Mouse (Mus musculus): Measurements from ENCODE around the gene Olfr532.
"Not testable (repeated sequence)": the region's sequence is repeated elsewhere in the genome, so short reads cannot be mapped to it uniquely, and the experiment has no call there.

Olfr532 gene

DNA sequence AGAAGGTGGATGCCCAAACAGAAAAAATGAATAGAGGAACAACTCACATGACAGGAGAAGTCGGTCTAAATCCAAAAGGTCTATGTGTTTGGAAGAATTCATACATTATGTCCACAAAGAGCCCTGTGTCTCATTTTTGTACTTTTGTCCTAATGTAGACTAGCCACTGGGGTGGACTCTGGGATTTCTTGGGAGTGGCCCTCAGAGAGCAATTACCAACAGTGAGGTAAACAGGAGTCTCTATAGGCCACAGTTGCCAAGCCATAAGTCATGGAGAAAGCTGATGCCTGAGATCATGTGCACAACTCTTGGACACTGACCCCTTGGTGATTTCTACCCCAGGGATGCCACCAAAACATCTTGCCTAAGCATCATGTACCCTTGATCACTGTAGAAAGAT is at the start of gene Olfr532:
TSS of gene Olfr532 (minus strand) at position 101 of the 400 bp plus-strand sequence.
- DNase-seq (ENCODE audit: low spot score), result no peak

DNA sequence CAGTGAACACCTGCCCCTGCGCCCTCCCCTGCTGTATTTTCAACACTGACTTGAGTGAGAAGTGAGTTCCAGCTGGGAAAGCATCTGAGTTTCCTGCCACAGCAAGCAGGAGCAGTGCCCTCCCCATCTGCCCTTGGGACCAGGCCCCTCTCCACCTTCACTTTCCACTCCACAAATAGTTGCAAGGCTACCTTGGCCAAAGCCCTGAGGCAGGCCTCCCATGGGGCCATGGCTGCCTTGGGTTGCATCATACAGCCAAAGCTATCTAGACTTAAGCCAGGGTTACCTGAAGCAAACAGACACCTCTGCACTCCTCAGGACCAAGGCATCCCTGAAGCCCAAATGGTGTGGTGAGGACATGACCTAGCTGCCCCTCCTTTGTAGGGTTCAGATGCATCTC is 41.6 kb upstream of the Olfr532 start, which contains the start of gene Olfr533:
TSS of gene Olfr533 (plus strand) at position 301 of the 400 bp plus-strand sequence.
- DNase-seq (ENCODE audit: low spot score), result not testable (repeated sequence)

DNA sequence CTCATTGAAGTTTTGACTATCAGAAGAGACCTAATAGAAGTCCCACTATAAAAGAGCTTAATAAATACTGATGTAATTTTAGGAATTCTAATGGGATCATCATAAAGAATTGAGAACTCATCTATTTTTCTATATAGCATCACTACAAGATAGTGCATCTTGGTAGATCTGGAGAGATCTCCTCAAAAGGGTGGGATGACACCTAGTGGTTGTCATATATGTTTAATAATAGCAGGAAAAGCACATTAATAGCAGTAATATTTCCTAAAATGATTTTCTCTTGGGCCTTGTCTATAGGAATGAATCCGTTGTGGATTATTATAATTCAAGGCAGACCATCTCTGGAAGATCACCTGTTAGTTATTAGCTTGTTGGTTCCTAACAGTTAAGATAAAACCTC is 21.7 kb upstream of the Olfr532 start:
- DNase-seq (ENCODE audit: low spot score), result no peak

DNA sequence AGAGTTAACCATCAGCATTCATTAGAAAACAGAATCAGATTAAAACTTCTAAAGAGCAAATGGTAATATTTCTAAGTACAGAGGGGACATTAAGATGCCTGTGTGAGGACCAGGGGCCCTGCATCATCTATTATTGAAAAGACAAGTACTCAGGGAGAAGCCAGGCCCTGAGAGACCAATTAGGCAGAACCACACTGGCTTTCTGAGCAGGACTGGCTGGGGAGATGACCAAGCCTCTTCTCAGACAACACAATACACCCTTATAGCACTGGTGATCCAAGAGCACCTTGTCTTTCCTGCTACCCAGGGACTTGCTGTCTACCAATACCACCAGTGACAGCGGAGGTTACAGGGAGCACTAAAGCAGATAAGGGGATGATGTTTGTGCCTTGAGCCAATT is 18.6 kb downstream of the Olfr532 start, which contains the start of gene Olfr531:
TSS of gene Olfr531 (minus strand) at position 101 of the 400 bp plus-strand sequence.
- no peak for DNase-seq (ENCODE audit: low spot score)

DNA sequence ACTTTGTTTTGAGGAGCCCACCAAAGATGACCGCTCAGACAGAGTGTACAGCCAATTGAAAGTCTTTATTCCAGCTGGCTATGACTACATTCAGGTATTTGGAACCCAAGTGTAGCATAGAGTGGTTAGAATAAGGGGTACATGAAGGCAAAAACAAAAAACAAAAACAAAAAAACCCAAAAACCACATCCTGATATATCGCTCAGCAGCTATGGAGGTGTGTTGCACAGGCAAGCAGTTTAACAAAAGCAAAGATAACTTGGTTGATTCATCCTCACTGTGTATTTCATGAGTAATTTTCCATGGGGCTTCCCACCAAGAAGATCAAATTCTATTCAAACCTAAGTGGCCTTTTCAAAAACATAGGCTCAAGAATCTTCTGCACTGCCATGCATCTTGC is 44.5 kb downstream of the Olfr532 start:
- DNase-seq (ENCODE audit: low spot score), result no peak

DNA sequence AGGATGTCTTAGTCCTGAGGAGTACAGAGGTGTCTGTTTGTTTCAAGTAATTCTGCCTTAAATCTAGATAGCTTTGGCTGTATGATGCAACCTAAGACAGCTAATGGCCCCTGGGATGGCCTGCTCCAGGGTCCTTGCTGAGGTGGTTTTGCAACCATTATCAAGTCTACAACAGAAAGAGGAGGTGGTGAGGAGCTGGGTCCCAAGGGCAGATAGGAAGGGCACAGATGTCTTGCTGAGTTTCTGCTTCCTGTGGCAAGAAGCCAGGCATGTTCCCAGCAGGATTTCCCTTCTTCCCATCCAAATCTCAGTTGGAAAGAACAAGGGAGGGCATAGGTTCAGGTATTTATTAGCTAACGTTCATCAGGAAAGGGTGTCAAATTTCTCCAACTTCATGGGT is 45.2 kb downstream of the Olfr532 start, which contains the start of gene Olfr530:
TSS of gene Olfr530 (minus strand) at position 101 of the 400 bp plus-strand sequence.
- no peak for DNase-seq (ENCODE audit: low spot score)

DNA sequence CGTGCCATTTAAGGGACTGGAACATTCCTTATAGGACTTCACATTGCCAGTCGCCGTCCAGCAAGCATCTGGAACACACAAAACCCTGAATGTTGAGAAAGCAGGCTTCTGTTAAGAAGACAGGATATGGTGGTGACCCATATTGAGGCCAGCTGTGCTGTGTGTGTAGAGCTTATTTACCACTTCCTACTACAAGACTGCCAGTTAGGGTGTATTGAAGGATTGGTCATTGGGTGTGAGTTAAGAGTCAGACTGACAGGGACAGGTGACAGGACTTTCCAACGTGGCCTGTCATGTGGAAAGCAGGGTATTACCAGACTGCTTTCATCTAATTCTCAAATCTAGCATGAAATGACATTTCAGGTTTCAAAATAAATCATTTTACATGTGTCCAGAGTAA is 47.1 kb downstream of the Olfr532 start:
- DNase-seq (ENCODE audit: low spot score), result no peak

All from layer of hippocampus, adult 11-12 months (tissue).